Comparison of ENCODE assay signal across 12 mouse cellular contexts in genomic region chr4:40513235-40513634, GRCm38 (mm10). TPM values are rescaled to one million over a fixed set of nuclear protein-coding genes. Genes with fewer than 3 reads are reported as not detected.
"Had no signal": no experiment of that assay in that cellular context is flagged by ENCODE, and none has a peak within 500 bp of the region (broad histone marks: within the 10 kb centered on the region; RNA-seq: fewer than 3 reads in every experiment).

No protein-coding gene starts in this region.

- DNase-seq: lung, adult 18-20 months; lung, postnatal 4 days; midbrain, embryonic 14.5 days; retina, postnatal 1 day; right cerebral cortex, adult 18-20 months; right cerebral cortex, postnatal 25 days; right cerebral cortex, postnatal 4 days; spleen, adult 18-20 months; thymus, adult 2 months; thymus, postnatal 25 days; thymus, postnatal 4 days had no signal

RNA-seq across cellular contexts. Expression of gene Tmem215, which starts 41.3 kb away (rescaled TPM):
- total RNA-seq: megakaryocyte-erythroid progenitor cell, adult 5-6 weeks had no signal
